Mouse (Mus musculus): ENCODE data around the gene Ppm1m. TPM values are rescaled to one million over a fixed set of nuclear protein-coding genes. Genes with fewer than 3 reads are reported as not detected.

Gene Ppm1m
- polyA plus RNA-seq, 1 experiment from 2014 or later = 33.4 TPM

GRCm38 (mm10) chr9:106197732-106198131, 1.8 kb downstream of the Ppm1m start:
- H3K9me3 ChIP-seq (ENCODE audit: low read length) = no peaks in the 10 kb centered on the region
- H3K4me3 ChIP-seq (ENCODE audit: low read depth, low read length) = no peak overlapping the region
- no peaks in the 10 kb centered on the region for H3K27me3 ChIP-seq (replicated peaks; ENCODE audit: insufficient read depth, low read length)
- H3K36me3 ChIP-seq (ENCODE audit: insufficient read depth, low read length) = no peaks in the 10 kb centered on the region
- H3K4me2 ChIP-seq (replicated peaks; ENCODE audit: low read depth, low read length) = peak overlapping the region; percentile 70; the same call in 1 of the 2 replicates
- H3K27ac ChIP-seq (ENCODE audit: low read length) = no peak overlapping the region
- H3K9ac ChIP-seq (replicated peaks; ENCODE audit: low read depth) = no peak overlapping the region
- WGBS = 88% methylated on average over 9 of the region's 9 CpGs
- ATAC-seq = no peak
- H3K4me1 ChIP-seq (ENCODE audit: insufficient read depth, low read depth, low read length) = peaks cover 6% of the 10 kb centered on the region; the same call in 1 of the 2 replicates
- no peak for TF ChIP-seq EP300 (IDR thresholded peaks at IDR 0.05)
- TF ChIP-seq CTCF (IDR thresholded peaks at IDR 0.05) = no peak
- no peak for DNase-seq (ENCODE audit: low spot score)

GRCm38 (mm10) chr9:106197081-106197713, 2.3 kb downstream of the Ppm1m start:
- H3K27ac ChIP-seq (ENCODE audit: low read length) = no peak overlapping the region
- H3K4me1 ChIP-seq (ENCODE audit: insufficient read depth, low read depth, low read length) = peaks cover 5% of the 10 kb centered on the region; the same call in 1 of the 2 replicates
- DNase-seq (ENCODE audit: low spot score) (no peak), ATAC-seq (no peak)
- H3K4me3 ChIP-seq (ENCODE audit: low read depth, low read length) = no peak overlapping the region
- H3K9ac ChIP-seq (replicated peaks; ENCODE audit: low read depth) = no peak overlapping the region
- H3K4me2 ChIP-seq (replicated peaks; ENCODE audit: low read depth, low read length) = no peak overlapping the region
- H3K9me3 ChIP-seq (ENCODE audit: low read length) = no peaks in the 10 kb centered on the region
- no peaks in the 10 kb centered on the region for H3K27me3 ChIP-seq (replicated peaks; ENCODE audit: insufficient read depth, low read length)
- WGBS = 83% methylated on average over 3 of the region's 3 CpGs
- TF ChIP-seq EP300 (IDR thresholded peaks at IDR 0.05) (no peak), CTCF (IDR thresholded peaks at IDR 0.05) (no peak)
- no peaks in the 10 kb centered on the region for H3K36me3 ChIP-seq (ENCODE audit: insufficient read depth, low read length)

GRCm38 (mm10) chr9:106195693-106196092, 3.9 kb downstream of the Ppm1m start:
- H3K27ac ChIP-seq (ENCODE audit: low read length) = no peak overlapping the region
- H3K36me3 ChIP-seq (ENCODE audit: insufficient read depth, low read length) = 0 out of 2 replicates have a peak, but pooled peaks cover 3% of the 10 kb centered on the region
- TF ChIP-seq CTCF (IDR thresholded peaks at IDR 0.05) = no peak
- TF ChIP-seq EP300 (IDR thresholded peaks at IDR 0.05) = no peak
- no peak overlapping the region for H3K4me2 ChIP-seq (replicated peaks; ENCODE audit: low read depth, low read length)
- DNase-seq (ENCODE audit: low spot score) (no peak), ATAC-seq (no peak)
- H3K9me3 ChIP-seq (ENCODE audit: low read length) = no peaks in the 10 kb centered on the region
- no peak overlapping the region for H3K4me3 ChIP-seq (ENCODE audit: low read depth, low read length)
- H3K4me1 ChIP-seq (ENCODE audit: insufficient read depth, low read depth, low read length) = peaks cover 2% of the 10 kb centered on the region; the same call in 1 of the 2 replicates
- H3K27me3 ChIP-seq (replicated peaks; ENCODE audit: insufficient read depth, low read length) = no peaks in the 10 kb centered on the region
- H3K9ac ChIP-seq (replicated peaks; ENCODE audit: low read depth) = no peak overlapping the region
- WGBS = 88% methylated on average over 8 of the region's 8 CpGs

- no peak overlapping the region for H3K4me2 ChIP-seq (replicated peaks; ENCODE audit: low read depth, low read length)
- H3K27me3 ChIP-seq (replicated peaks; ENCODE audit: insufficient read depth, low read length) = no peaks in the 10 kb centered on the region
- peaks cover under 1% of the 10 kb centered on the region; the same call in 1 of the 2 replicates for H3K4me1 ChIP-seq (ENCODE audit: insufficient read depth, low read depth, low read length)
- H3K9me3 ChIP-seq (ENCODE audit: low read length) = no peaks in the 10 kb centered on the region
- H3K36me3 ChIP-seq (ENCODE audit: insufficient read depth, low read length) = 0 out of 2 replicates have a peak, but pooled peaks cover 3% of the 10 kb centered on the region
- H3K9ac ChIP-seq (replicated peaks; ENCODE audit: low read depth) = no peak overlapping the region
- ATAC-seq (no peak), DNase-seq (ENCODE audit: low spot score) (no peak)
- no peak overlapping the region for H3K4me3 ChIP-seq (ENCODE audit: low read depth, low read length)
- WGBS = 90% methylated on average over 8 of the region's 8 CpGs
- H3K27ac ChIP-seq (ENCODE audit: low read length) = no peak overlapping the region
- TF ChIP-seq EP300 (IDR thresholded peaks at IDR 0.05) (no peak), CTCF (IDR thresholded peaks at IDR 0.05) (no peak)
Measured at GRCm38 (mm10) chr9:106193930-106194807, 5.4 kb downstream of the Ppm1m start.

GRCm38 (mm10) chr9:106192998-106193397, 6.5 kb downstream of the Ppm1m start:
- no peak overlapping the region for H3K27ac ChIP-seq (ENCODE audit: low read length)
- H3K36me3 ChIP-seq (ENCODE audit: insufficient read depth, low read length) = peaks cover 14% of the 10 kb centered on the region; the same call in 1 of the 2 replicates
- no peaks in the 10 kb centered on the region for H3K4me1 ChIP-seq (ENCODE audit: insufficient read depth, low read depth, low read length)
- H3K9ac ChIP-seq (replicated peaks; ENCODE audit: low read depth) = no peak overlapping the region
- no peak overlapping the region for H3K4me2 ChIP-seq (replicated peaks; ENCODE audit: low read depth, low read length)
- no peak overlapping the region for H3K4me3 ChIP-seq (ENCODE audit: low read depth, low read length)
- DNase-seq (ENCODE audit: low spot score) = no peak
- ATAC-seq = no peak
- no peaks in the 10 kb centered on the region for H3K9me3 ChIP-seq (ENCODE audit: low read length)
- H3K27me3 ChIP-seq (replicated peaks; ENCODE audit: insufficient read depth, low read length) = no peaks in the 10 kb centered on the region
- TF ChIP-seq CTCF (IDR thresholded peaks at IDR 0.05) = no peak
- no peak for TF ChIP-seq EP300 (IDR thresholded peaks at IDR 0.05)
- WGBS = 87% methylated on average over 1 of the region's 1 CpGs

- DNase-seq (ENCODE audit: low spot score) (no peak), ATAC-seq (no peak)
- Histone ChIP-seq H3K27ac (ENCODE audit: low read length) (no peak overlapping the region), H3K4me3 (ENCODE audit: low read depth, low read length) (no peak overlapping the region), H3K27me3 (replicated peaks; ENCODE audit: insufficient read depth, low read length) (no peaks in the 10 kb centered on the region), H3K4me2 (replicated peaks; ENCODE audit: low read depth, low read length) (no peak overlapping the region), H3K9ac (replicated peaks; ENCODE audit: low read depth) (no peak overlapping the region), H3K9me3 (ENCODE audit: low read length) (no peaks in the 10 kb centered on the region), H3K4me1 (ENCODE audit: insufficient read depth, low read depth, low read length) (no peaks in the 10 kb centered on the region), H3K36me3 (ENCODE audit: insufficient read depth, low read length) (peaks cover 14% of the 10 kb centered on the region; the same call in 1 of the 2 replicates)
- WGBS = 87% methylated on average over 8 of the region's 8 CpGs
- TF ChIP-seq EP300 (IDR thresholded peaks at IDR 0.05) = no peak
- no peak for TF ChIP-seq CTCF (IDR thresholded peaks at IDR 0.05)
Measured at GRCm38 (mm10) chr9:106192024-106192423, 7.5 kb downstream of the Ppm1m start.
